Mouse (Mus musculus) liver, adult 2 months (tissue): ENCODE results near the gene Pde1a. TPM values are rescaled to one million over a fixed set of nuclear protein-coding genes. Genes with fewer than 3 reads are reported as not detected.

Experiments used
- DNase-seq: peaks from one replicate; pipeline ENCODE4 v3.0.0-alpha.2; 2011; ENCODE audit warnings: low read depth, low spot score; ENCODE audit errors: extremely low read depth
- H3K27ac ChIP-seq: fragments of 200-500 bp; replicated peaks from 2 replicates; pipeline ENCODE4 v1.5.1; 2012; ENCODE audit warnings: low read depth, mild to moderate bottlenecking, control low read depth, inconsistent platforms, low read length; ENCODE audit not compliant: insufficient read depth
- H3K27me3 ChIP-seq: fragments of 200-500 bp; 2 replicates; pipeline ENCODE4 v1.6.1; 2012; ENCODE audit warnings: mild to moderate bottlenecking, moderate library complexity, low read length, inconsistent platforms; ENCODE audit not compliant: control insufficient read depth, insufficient read depth
- H3K36me3 ChIP-seq: fragments of 200-500 bp; 2 replicates; pipeline ENCODE4 v1.6.1; 2012; ENCODE audit warnings: low read length, inconsistent platforms; ENCODE audit not compliant: control insufficient read depth, insufficient read depth
- H3K4me1 ChIP-seq: fragments of 200-500 bp; 2 replicates; pipeline ENCODE4 v1.6.1; 2011; ENCODE audit warnings: low read length; ENCODE audit not compliant: control insufficient read depth, insufficient read depth
- H3K4me3 ChIP-seq: fragments of 200-500 bp; 2 replicates; pipeline ENCODE4 v1.5.1; 2011; ENCODE audit warnings: low read depth, mild to moderate bottlenecking, control low read depth, low read length, moderate library complexity; ENCODE audit not compliant: insufficient read depth
- H3K79me2 ChIP-seq: fragments of 200-500 bp; 2 replicates; pipeline ENCODE4 v1.6.1; 2012; ENCODE audit warnings: inconsistent platforms, mild to moderate bottlenecking, low read length, moderate library complexity; ENCODE audit not compliant: control insufficient read depth, insufficient read depth
- H3K9ac ChIP-seq: fragments of 200-500 bp; 2 replicates; pipeline ENCODE4 v1.6.1; 2012; ENCODE audit warnings: low read depth, mild to moderate bottlenecking, control low read depth, inconsistent platforms, low read length
- CTCF ChIP-seq: fragments of 200-500 bp; IDR thresholded peaks from 2 replicates; pipeline ENCODE4 v1.5.1; 2011; ENCODE audit warnings: low read depth, low read length, control low read depth
- POLR2A ChIP-seq: fragments of 200-500 bp; IDR thresholded peaks from 2 replicates; pipeline ENCODE4 v1.6.1; 2011; ENCODE audit warnings: low read length, control low read depth; ENCODE audit not compliant: insufficient read depth; ENCODE audit errors: extremely low read depth
- WGBS: fragments of 180-500 bp; shearing (Covaris S2); methylation state at CpG from one replicate; pipeline ENCODE4 v1.1.7; 2018; 5-methylcytosine and 5-hydroxymethylcytosine counted together
- polyA plus RNA-seq: library from polyadenylated mRNA; depleted of rRNA; stranded (reverse); fragments of >200 nt; gene quantifications from 2 replicates; pipeline ENCODE4 v1.2.3, GENCODE M21; 2012
- total RNA-seq: library from RNA; depleted of rRNA; stranded (reverse); fragments of >200 nt; gene quantifications from 2 replicates; pipeline ENCODE4 v1.2.3, GENCODE M21; 2014

Gene Pde1a
- total and polyA plus RNA-seq, 2 experiments: 1.5 to 6.3 TPM

- Histone ChIP-seq H3K9ac (peak overlapping the region; percentile 17), H3K36me3 (no peaks in the 10 kb centered on the region), H3K4me3 (peak overlapping the region; percentile 11), H3K79me2 (no peaks in the 10 kb centered on the region), H3K4me1 (peaks cover 5% of the 10 kb centered on the region; the same call in 1 of the 2 replicates), H3K27ac (peak overlapping the region; percentile 46), H3K27me3 (no peaks in the 10 kb centered on the region)
- peak; percentile 80 for DNase-seq
- 43% methylated on average over 10 of the region's 10 CpGs for WGBS
- TF ChIP-seq POLR2A: no peak
- no peak for TF ChIP-seq CTCF
Measured at GRCm38 (mm10) chr2:80038642-80039445, 90.4 kb downstream of the Pde1a start.

- peak; percentile 87 for DNase-seq
- Histone ChIP-seq H3K27ac (peak overlapping the region; percentile 46; the same call in 1 of the 2 replicates), H3K36me3 (no peaks in the 10 kb centered on the region), H3K4me3 (peak overlapping the region; percentile 36), H3K27me3 (no peaks in the 10 kb centered on the region), H3K4me1 (peaks cover 5% of the 10 kb centered on the region; the same call in 1 of the 2 replicates), H3K9ac (no peak overlapping the region; the same call in 1 of the 2 replicates), H3K79me2 (no peaks in the 10 kb centered on the region)
- TF ChIP-seq POLR2A (no peak), CTCF (no peak)
- WGBS: 16% methylated on average over 5 of the region's 5 CpGs
Measured at GRCm38 (mm10) chr2:80037971-80038370, 91.3 kb downstream of the Pde1a start.

GRCm38 (mm10) chr2:80029051-80029450 is 100.2 kb downstream of the Pde1a start:
- Histone ChIP-seq H3K27me3 (no peaks in the 10 kb centered on the region), H3K36me3 (no peaks in the 10 kb centered on the region), H3K4me3 (no peak overlapping the region), H3K27ac (no peak overlapping the region), H3K9ac (no peak overlapping the region), H3K79me2 (no peaks in the 10 kb centered on the region), H3K4me1 (peaks cover 3% of the 10 kb centered on the region; the same call in 1 of the 2 replicates)
- WGBS: 76% methylated on average over 2 of the region's 2 CpGs
- DNase-seq: no peak
- TF ChIP-seq POLR2A: no peak
- no peak for TF ChIP-seq CTCF

- no peaks in the 10 kb centered on the region for H3K27me3 ChIP-seq
- no peak for DNase-seq
- H3K27ac ChIP-seq: no peak overlapping the region
- WGBS: 100% methylated on average over 1 of the region's 1 CpGs
- H3K36me3 ChIP-seq: no peaks in the 10 kb centered on the region
- H3K9ac ChIP-seq: no peak overlapping the region
- peaks cover 3% of the 10 kb centered on the region; the same call in 1 of the 2 replicates for H3K4me1 ChIP-seq
- H3K79me2 ChIP-seq: no peaks in the 10 kb centered on the region
- no peak overlapping the region for H3K4me3 ChIP-seq
- TF ChIP-seq CTCF (no peak), POLR2A (no peak)
Measured at GRCm38 (mm10) chr2:80026053-80026452, 103.2 kb downstream of the Pde1a start.

- Histone ChIP-seq H3K9ac (no peak overlapping the region), H3K79me2 (no peaks in the 10 kb centered on the region), H3K4me3 (no peak overlapping the region), H3K4me1 (peaks cover 3% of the 10 kb centered on the region; the same call in 1 of the 2 replicates), H3K27me3 (no peaks in the 10 kb centered on the region), H3K27ac (no peak overlapping the region), H3K36me3 (no peaks in the 10 kb centered on the region)
- WGBS: 16% methylated on average over 1 of the region's 1 CpGs
- DNase-seq: peak; percentile 35
- no peak for TF ChIP-seq CTCF
- TF ChIP-seq POLR2A: no peak
Measured at GRCm38 (mm10) chr2:80025597-80025996, 103.7 kb downstream of the Pde1a start.

GRCm38 (mm10) chr2:80025038-80025437 is 104.2 kb downstream of the Pde1a start:
- Histone ChIP-seq H3K9ac (no peak overlapping the region), H3K36me3 (no peaks in the 10 kb centered on the region), H3K27me3 (no peaks in the 10 kb centered on the region), H3K4me3 (no peak overlapping the region), H3K4me1 (peaks cover 3% of the 10 kb centered on the region; the same call in 1 of the 2 replicates), H3K79me2 (no peaks in the 10 kb centered on the region), H3K27ac (no peak overlapping the region)
- WGBS: 35% methylated on average over 1 of the region's 1 CpGs
- peak; percentile 64 for DNase-seq
- TF ChIP-seq CTCF (no peak), POLR2A (no peak)
